Mouse (Mus musculus): ENCODE data around the gene Vapb. TPM values are rescaled to one million over a fixed set of nuclear protein-coding genes. Genes with fewer than 3 reads are reported as not detected.

Vapb gene
- polyA plus RNA-seq, 2 experiments from 2014 or later, result 1.8 to 2.0 TPM

GRCm38 (mm10) chr2:173794018-173794417 lies 56.7 kb downstream of the Vapb start:
- no peak for ATAC-seq

DNA sequence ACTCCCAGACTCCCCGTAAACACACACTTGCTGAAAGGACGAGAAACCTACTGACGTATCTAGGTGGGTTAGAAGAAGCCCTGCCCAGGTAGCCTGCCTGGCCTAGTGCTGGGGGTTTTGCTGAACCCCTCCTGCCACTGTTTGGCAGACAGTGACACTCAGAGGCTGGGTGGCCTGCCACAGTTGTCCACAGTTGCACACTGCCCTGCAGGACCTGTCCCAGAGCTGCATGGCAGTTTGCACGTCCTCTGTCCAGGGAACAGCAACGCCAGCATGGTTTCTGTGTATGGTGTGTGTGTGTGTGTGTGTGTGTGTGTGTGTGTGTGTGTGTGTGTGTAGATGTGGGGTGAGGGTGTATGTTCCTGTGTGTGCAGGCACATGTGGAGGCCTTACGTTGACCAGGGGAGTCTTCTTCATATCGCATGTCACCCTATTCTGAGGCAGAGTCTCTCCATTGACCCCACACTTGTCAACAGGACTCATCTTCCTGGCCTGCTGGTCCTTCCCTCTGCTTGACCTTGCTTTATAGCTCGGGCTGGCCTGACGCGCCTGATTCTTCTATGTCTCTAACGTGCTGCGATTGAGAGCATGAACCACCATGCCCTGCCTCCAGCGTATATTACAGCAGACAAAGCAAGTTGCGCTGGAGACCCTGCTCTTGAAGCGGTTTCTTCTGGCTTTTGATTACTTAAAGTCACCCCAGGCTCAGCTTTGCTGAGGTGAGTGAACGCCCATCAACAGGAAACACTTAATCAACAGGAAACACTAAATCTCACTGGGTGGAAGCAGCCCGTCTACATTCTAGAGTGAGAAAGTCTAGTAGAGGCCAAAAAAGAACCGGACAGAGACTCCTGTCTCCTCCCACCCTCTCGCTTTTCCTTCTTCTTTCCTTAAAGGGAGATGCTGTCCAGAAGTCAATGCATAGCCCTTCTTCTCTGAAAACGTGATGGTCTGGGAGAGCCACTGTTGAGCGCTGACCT lies 57.5 kb downstream of the Vapb start:
- ATAC-seq, result peak; percentile 87

- no peak for ATAC-seq
Observed at GRCm38 (mm10) chr2:173795801-173796673, 58.7 kb downstream of the Vapb start.

GRCm38 (mm10) chr2:173796674-173796963 lies 59.3 kb downstream of the Vapb start:
- ATAC-seq, result no peak

DNA sequence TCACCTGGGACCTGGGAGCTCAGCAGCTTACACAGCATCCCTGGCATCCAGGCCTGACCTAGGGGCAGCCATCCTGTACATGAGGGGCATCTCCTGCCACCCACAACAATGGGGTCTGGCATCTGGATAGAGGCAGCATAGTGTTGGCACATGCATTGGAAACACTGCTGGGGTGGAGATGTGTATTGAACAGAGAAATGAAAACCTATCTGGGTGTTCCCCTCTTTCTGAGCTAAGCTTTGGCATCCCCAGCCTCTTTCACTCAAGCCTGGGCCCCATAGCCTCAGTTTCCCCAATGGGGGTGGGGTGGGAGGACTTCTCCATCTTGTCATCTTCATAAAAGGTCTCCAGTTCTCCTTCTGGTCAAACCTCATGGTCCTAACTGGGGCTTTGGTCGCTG lies 62.2 kb downstream of the Vapb start:
- ATAC-seq, result no peak

DNA sequence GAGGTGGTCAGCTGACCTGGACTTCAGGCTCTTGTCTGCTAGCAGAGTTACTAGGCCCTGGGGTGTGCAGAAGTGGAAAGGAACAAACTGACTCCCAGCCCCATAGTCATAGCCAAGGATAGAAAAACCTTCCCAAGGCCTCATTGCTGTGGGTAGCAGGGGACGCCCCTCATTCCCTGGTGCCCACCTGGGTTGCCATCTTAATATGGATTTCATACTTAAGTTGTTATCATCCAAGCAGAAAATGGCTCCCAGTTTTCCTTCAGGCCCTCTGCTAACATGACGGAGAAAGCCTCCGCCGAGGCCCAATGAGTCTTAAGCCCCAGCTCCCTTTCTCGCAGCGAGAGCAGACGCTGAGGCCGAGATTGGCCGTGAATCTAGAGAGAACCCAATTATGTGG lies 63.3 kb downstream of the Vapb start:
- no peak for ATAC-seq

DNA sequence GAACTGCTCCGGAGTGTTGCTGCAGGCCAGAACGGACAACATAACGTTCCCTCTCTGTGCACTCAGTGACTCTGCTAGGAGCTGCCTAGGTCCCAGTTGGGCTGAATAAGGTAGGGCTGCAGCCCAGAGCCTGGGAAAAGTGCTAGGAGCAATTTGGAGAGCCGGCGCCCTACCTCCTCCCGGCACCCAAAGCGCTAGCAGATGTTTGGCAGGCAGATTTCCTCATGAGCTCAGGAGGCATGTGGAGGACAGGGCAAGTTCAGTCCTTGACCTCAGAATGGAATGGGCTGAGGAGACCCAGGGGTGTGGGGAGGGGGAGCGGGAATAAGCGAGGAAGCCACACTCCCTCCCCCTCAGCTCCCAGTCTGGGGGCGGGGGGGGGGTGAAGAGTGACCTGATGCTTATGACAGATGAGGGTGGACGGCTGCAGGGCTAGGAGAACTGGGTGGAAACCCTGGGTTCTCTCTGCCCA lies 64.1 kb downstream of the Vapb start:
- ATAC-seq, result no peak

- ATAC-seq, result no peak
Observed at GRCm38 (mm10) chr2:173802176-173802575, 64.9 kb downstream of the Vapb start.

DNA sequence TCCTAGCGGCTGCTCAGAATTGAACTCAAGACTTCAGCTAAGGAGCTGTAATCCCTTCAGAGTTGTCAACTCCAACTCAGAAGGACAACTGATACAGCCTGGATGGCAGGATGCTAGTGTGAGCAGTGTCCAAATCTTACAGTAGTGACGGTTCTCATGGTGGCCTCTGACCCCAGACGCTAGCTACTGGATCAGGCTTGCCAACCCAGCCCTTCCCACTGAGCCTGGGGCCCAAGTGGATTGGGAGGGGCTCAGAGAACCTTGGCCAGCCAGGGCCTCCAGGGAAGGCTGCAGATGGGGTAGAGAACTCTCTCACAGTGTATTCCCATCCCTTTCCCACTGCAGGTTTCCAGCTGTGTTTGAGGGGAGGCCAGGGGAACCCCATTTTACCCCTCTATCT lies 65.6 kb downstream of the Vapb start:
- no peak for ATAC-seq

DNA sequence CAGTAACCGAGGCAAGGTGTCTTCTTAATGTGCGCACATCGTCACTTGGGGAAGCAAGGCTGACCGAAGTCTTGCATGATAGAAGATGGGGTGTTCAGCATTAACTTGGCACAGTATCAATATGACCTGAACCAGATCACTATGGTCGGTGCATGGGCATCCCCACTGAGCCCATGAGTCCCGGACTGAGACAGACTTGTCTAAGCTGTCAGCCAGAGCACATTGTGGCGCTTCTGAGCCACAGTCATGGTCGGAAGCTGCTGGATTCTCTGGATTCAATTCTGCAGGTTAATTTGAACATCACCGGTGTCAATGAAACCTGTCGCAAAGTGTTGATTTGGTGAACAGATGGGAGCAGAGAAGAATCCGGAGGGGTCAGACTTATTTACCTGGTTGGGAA lies 66.5 kb downstream of the Vapb start:
- ATAC-seq, result no peak

- ATAC-seq, result no peak
Observed at GRCm38 (mm10) chr2:173806621-173807020, 69.3 kb downstream of the Vapb start.

GRCm38 (mm10) chr2:173808942-173809341 lies 71.6 kb downstream of the Vapb start:
- ATAC-seq, result no peak

DNA sequence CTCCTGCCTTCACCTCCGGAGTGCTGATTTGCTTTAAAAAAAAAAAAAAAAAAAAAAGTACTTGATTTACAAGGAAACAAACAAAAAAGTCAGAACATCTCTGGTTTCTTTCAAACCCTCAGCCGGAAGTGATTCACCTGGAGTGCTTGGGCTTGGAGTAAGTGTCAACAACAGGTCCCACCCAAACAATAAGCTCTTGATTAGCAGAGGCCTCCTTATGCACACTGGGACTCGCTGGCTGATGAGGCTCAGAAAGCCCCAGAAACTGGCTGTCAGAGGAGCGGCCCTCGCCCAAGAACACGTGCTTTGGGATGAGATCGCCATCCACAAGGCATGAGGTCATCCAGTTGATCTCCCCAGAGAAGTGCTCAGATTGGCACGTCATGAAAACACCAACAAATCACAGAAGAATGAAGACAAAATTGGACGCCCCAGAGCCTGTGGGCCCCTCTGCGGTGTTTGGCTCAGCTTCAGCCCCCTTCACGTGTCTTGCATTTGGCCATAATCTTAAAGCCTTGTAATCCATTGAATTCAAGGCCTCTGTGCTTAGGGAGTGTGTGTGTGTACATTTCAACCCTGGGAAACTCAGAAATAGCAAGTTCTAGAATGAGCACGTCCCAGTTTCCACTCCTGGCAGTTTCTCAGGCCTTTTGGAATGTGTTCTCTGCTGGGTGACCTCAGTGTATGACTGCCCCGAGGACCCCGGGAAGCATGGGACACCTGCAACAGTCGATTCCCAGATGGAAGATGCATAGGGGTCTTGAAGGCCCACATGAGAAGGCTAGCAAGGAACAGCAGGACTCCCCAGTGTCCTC lies 72.9 kb downstream of the Vapb start:
- no peak for ATAC-seq

DNA sequence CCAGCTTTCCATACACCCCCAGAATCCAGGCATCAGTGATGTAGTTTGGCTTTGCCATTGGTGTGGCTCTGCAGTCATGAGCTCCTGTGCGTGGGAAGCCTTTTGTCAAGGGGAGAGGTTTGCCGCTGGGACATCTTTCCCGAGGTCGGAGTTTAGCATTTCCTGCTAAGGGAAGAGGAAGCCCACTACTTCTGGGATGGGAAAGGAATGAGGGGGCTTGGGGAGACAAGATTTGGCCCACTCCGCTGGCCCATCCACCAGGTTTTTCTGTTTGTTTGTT lies 73.5 kb downstream of the Vapb start:
- ATAC-seq, result no peak

DNA sequence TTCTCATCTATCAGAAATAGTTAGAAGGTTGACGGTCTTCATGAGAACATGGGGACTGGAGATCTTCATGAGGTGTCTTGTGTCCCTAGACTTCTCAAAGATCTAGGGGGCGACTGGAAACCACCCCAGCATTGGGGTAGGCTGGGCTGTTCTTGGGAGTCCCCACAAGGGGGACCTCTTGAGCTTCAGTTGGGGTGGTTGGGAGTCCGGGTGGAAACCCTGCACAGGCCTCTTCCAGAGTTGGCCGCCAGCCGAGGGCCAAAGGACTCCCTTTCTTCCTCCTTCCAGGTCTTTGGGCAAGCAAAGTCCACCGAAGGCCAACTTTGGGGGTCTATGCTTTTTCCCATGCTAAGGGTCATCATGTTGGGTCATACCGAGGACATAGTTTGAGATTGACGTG lies 74.5 kb downstream of the Vapb start:
- ATAC-seq, result no peak

DNA sequence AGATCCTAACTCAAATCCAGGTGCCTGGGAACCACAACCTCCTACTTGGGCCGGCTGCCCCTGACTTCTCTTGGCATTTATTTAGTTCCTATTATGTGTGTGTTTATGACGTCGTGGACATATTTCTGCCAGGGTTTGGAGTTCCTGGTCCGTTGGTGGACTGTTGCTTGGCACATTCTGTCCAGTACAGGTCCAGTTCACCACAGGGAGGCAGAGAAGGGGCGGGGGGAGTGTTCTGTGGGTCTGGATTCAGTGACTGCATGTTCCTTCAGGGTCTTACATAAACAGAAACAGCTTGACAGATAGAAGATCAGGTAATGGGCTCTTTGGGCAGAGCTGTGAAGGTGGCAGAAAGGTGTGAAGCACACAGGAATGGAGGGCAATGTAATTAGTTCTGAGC lies 75.8 kb downstream of the Vapb start:
- no peak for ATAC-seq

- no peak for ATAC-seq
Observed at GRCm38 (mm10) chr2:173826287-173826686, 89.0 kb downstream of the Vapb start.

DNA sequence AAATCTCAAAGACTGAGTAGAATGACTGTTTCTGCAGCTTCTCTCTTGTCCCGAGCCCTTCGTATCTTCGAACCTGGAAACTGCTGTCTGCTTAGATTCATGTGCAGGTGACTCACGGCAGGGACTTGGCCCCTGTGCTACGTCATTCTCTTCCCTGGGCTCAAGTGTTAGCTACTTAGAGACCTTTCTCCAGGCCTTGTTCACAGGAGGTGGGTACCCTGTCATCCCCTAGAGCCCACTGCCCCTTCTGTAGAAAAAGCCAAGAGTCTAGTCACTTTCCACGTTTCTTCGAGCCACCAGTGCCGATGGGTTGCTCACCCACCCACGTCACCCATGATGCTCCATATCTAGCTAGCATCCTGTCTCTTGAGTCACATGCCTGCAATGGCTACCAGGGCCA lies 89.9 kb downstream of the Vapb start:
- no peak for ATAC-seq

GRCm38 (mm10) chr2:173828134-173828533 lies 90.8 kb downstream of the Vapb start:
- ATAC-seq, result no peak

DNA sequence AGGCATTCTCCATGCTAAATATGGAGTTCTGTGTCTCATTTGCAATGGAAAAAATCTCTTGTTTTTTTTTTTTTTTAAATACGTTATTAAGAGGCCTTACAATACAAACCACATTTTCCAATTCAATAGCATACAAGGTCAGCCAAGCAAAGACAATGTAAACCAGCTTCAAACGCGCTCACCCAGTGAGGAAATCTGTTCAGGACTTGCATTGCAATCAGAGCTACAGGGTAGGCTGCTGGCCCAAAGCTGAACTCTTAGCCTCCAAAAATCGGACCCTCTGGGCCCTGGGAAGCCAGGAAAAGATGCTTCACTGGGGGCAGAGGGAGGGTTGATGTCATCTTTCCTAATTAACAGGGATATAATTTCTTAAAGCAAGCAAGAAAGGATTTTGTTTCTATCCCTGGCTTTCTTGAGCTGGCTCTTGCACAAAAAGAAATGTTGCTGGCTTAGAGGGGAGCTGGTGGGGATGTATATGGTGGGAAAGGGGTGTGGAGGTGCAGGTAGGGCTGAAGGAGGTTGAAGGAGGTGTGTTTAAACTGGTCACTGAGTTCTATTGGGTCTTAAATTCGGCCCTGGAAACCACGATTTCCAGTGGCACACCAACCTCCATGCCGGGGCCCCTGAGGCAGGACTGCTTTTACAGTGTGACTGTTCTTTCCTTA lies 95.6 kb downstream of the Vapb start:
- no peak for ATAC-seq
